Mouse (Mus musculus) left cerebral cortex, adult 11 months (tissue): ENCODE results near the gene Scd4.

ENCODE experiments used
- DNase-seq: peaks from one replicate; pipeline ENCODE4 v3.0.0; 2022; ENCODE audit warnings: low spot score

The Scd4 gene

DNA sequence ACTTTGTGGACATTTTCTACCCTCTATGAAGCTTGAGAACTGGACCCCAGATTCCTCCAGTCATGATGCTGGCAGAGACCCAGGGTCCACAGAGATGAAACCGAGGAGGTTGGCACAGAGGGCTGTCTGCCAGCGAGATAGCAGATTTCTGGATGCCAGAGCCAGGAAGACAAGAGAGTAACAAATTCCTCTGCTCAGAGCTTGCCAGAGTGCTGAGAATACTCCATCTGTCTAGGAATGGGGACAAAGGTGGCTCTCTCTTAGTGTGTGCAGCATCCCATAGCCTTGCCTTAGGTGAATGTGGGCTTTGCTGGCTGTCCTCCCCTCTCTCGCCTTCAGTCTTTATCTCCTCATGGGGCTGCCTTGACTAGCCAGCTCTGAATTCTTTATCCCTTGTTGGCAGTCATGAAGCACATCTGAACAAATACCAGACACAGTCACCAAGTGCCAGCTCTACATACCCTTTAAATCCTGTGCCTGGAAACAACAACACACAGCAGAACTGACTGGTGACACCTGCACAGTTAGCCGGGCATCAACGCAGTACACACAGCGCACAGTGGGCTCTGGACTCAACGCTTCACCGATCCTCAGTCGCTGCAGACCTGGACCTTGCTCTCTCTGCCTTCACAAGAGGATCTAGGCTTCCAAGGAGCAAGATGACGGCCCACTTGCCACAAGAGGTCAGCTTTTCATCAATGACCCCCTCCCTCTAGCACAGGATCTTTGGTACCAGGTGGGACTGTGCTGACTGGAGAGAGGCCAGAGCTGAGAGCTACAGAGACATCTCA lies at the start of gene Scd4:
Gene Scd4 (plus strand): TSS at position 260 of the 791 bp plus-strand sequence.
- no peak for DNase-seq

DNA sequence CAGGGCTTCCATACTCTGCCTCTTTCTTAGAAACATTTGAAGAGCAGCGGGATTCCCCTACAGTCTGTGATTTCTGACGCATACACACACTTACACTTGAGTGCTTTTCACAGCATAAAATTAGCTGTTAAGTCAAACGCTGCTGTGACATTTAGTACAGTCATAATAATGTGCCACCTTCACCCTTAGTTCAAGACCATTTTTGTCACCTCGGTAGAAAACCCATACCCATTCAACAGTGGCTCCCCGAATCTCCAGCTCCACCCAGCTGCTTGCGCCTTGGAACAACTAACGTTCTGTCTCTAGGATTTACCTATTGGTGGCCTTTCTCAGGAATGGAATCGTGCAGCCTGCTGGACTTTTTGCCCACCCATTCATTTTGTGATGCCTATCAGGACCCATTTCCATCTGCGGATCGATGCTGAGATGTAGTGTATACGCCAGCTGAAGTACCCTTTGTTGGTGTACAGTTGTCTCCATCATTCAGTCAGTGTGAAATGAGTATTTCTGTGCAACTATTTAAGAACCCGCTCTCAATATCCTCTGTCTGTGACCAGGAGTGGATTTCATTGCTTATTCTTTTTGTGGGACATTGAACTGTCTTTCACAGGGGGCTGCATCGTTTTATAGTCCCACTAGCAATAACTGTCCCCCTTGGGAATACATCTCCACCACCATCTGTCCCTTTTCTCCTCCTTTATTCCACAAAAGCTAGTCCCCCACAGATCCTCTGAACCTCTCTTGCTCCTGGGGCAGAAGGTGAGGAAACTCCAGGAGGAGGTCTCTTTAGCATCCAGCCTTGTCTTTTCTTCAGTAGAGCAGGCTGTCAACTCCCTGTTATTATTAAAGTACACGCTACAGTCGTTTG lies 49.5 kb upstream of the Scd4 start:
- DNase-seq: no peak

DNA sequence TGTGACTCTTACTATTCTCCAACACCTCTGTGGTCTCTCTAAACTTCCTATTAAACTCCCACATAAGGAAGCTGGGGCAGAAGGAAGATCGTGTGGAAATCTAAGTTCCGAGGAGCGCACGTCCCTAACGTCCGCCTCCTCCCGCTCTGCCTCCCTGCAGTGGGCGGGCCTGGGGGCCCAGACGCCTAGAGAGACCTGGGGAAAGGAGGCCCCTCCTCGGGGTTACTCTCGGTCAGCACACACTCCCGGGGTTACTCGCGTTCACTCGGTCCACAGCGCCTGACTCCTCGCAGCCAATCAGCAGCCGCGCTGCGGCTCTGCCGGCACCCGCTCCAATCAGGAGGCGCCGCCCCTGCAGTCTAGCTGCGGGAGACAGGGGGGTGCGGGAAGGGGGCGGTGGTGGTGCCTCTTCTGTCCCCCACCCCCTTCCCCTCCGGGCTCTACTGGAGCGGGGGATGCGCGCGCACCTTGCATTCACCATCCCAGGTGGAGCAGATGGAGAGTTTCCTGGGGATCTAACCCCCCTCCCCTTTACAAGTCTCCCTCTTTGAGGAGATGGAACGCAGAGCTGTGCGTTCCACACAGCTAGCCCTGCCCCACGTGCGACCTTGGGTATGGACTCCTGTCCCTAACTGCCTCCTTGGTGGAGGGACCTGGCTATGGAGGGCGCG lies 48.7 kb upstream of the Scd4 start:
- peak; percentile 89 for DNase-seq

DNA sequence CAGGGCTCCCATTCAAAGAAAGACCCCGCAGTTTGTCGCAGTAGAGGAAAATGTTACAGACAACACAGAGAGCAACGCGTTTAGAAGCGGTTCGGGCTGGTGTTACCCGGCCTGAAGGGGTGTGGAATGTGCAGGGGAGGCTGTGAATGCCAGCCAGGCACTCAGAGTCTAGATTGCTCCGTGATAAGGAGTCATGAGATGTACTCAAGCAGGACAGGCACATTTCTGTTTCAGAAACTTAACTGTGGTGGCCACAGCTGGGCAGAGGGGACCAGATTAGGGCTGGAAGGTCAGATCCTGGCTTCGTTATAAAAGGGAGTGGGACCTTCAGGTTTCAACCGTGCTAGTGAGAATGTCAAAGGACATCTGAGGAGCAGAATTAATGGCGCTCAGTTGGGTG lies 48.2 kb upstream of the Scd4 start:
- DNase-seq: no peak

DNA sequence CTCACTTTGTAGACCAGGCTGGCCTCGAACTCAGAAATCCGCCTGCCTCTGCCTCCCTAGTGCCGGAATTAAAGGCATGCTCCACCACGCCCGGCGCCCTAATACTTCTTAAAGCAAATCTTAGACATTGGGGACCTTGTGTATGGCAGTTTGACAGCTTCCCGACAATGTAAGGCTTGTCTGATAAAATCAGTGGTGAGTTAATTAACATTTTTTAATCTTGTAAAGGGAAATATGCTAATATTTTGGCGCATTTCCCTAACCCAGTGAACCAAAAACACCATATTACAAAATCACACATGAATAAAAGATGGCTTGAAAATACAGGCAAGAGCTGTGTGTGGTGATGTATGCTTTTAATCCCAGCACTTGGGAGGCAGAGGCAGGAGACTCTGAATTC lies 47.3 kb upstream of the Scd4 start:
- DNase-seq: no peak

DNA sequence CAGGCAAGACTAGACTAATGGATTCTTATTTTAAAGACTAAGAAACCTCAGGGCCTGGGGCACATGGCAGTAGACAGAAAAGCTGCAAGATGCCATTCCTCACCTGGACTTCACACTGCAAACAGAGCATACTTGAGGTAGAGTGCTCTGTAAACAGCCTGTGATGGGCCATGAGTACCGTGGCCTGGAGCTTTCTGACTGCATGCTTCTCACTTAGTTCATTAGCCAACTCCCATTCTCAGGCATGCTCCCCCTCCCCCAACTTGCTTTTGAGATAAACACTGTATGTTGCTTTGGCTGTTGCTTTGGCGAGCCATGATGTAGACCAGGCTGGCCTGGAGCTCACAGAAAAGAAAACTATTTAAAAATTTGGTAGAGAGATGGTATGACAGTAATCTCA lies 46.8 kb upstream of the Scd4 start:
- no peak for DNase-seq

DNA sequence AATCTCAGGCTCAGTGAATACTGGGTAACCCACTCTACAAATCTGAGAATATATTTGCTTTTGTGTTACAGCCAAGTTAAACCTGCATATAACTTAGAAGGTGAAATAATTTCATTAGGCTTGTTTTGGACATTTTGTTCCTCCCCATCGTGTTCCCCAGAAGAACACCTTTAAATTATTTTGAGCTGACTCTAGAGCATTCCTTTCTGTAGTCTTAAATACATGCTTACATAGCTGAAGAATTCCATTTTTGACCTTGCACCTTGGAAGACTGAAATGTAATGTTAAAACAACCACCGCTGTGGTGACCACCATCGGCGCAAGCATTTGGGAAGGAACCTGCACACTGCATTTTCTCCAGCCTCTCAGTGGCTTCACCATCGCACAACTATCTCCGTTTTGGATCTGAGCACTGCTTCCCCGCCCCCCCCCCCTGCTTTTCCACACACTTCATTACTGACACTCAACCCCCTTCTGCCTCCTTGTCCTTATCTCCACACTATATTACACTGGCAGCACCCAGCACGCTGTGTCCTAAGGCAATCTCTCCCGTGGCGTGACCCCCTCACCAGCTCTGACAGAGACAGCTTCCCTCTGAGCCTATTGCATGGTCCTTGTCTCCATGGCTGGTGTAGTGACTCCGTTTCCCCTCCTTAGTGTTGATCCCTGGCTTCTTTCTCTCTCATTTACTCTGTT lies 45.3 kb upstream of the Scd4 start:
- DNase-seq: no peak

DNA sequence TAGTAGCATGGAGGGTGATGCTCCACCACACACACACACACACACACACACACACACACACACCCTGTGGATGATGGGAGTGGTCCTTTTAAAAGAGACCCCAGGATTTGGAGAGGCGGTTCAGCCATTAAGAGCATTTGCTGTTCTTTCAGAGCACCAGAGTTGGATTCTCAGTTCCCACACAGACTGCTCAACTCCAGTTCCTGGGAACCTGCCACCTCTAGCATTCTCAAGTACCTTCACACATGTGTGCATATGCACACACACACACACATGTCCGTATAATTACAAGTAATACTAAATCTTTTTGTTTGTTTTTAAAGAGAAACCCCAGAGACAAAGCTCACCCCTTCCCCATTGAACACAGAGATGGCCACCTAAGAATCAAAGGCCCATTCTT lies 40.8 kb upstream of the Scd4 start:
- DNase-seq: no peak

DNA sequence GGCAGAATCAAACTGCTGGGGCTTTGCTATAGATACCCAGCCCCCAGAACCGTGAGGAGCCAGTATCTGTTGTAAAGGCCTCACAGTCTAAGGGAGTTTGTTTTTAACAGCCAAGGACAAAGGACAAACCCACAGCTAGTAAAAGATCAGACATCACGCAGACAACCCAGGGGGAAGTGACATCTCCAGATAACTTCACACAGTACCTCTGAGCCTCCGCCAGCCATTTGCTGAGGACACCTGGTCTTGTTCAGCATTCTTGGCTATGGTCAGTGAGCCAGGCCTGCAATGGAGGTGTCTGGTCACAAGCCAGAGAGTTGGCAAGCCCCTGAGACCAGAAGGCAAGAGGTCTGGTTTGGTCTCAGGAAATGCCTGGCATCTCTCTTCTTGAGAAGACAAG lies 40.4 kb upstream of the Scd4 start:
- no peak for DNase-seq

DNA sequence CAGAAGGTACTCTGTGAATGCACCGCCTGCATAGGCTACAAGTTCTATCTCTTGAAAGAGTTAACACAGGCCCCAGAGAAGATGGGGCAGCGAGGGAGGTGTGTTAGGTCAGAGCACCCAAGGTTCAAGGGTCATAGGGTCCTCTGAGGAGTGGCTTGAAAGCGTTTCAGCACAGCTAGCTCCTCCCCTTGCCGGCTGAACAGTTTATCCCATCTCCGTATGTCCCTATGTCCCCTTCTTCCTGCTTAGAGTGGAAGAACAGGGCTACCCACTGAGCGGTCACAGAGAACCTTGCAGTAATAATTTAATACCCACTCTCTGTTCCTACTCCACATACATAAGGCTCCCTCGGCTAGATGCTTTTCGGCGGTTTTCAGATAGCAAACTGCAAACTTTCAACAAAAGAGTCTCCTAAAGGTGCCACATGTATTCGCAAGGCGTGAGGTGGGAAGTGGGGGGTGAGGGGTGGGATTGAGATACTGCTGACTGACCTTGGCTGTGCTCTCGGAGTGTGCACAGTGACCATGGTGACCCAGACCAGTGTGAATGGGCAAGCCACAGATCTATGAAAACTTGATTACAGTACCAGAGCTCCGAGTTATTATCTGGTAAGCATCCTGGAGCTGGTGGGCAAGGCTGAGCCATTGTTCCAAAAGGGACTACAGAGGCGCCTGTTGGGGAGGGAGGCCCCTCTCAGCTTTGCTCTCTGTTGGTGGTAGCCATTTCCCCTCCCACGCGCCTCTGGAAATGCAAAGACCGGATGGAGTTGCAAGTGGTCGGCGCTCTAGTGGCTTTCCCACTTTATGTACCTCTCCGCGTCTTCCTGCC lies 39.7 kb upstream of the Scd4 start, which contains the start of gene Scd2:
Gene Scd2 (plus strand): TSS at position 734 of the 828 bp plus-strand sequence.
- no peak for DNase-seq

DNA sequence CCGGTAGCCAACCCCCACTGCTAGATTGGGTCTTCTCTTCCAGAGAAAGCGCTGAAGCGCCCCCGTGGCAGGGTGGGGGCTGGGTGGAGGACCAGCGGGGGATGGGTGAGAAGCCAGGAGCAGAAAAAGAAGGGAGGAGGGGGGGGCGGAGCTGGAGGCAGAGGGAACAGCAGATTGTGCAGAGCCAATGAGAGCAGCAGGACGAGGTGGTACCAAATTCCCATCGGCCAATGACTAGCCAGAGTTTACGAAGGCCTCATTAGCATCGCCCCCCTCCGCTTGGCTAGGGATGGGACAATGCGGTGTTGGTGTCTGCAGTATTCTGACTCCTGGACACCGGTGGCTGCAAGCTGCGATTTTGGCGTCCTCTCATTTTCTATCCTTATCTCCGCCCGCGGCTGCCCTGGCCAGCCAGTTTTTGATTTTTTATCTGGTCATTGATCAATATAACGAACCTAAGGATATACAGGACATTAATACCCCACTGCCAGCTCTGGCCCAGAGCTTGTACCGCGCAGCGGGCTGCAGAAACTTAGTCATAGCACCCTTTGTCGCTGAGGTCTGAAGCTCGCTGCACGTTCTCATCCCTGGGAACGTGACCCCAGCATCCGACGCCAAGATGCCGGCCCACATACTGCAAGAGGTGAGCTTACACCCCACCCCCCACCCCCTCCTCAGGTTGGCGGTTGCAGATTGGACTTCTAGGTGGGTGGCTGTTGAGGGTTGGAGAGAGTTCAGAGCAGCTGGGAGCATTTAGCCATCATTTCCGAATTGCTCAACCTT lies 38.9 kb upstream of the Scd4 start:
- DNase-seq: peak; percentile 94

DNA sequence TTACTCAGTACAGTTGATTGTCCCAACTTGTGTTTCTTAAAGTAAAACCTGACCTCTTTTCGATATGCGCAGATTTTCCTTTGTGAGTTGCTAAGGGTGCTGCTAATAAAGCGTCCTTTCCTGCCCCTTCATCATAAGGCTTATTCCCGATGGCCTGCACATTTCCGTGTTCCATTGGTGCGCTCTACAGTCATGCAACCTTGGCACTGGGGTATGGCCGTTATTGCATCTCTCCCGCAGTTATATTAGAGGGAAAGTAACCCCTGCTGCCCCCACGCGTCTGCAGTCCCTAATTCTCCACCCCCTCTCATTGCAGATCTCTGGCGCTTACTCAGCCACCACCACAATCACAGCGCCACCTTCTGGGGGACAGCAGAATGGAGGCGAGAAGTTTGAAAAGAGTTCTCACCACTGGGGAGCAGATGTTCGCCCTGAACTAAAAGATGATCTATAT lies 38.3 kb upstream of the Scd4 start:
- peak; percentile 81 for DNase-seq

DNA sequence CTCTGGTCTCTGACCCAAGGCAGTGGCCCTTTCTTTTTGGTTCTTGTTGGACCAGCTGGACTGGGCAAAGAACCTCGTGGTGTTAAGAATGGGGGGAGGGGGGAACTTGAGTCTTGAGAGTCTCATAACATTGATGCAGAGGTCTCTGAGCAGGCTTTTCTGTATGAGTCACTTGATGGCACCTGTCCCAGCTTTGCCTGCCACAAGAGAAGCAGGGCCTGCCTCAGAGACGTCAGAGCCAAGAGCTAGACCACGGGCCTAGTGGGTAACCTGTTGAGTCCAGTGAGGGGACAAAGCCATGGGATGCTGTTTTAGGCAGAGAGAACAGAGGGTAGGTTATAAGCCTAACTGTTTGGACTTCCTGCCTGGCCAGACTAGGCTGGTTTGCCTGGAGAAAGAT lies 37.6 kb upstream of the Scd4 start:
- no peak for DNase-seq

DNA sequence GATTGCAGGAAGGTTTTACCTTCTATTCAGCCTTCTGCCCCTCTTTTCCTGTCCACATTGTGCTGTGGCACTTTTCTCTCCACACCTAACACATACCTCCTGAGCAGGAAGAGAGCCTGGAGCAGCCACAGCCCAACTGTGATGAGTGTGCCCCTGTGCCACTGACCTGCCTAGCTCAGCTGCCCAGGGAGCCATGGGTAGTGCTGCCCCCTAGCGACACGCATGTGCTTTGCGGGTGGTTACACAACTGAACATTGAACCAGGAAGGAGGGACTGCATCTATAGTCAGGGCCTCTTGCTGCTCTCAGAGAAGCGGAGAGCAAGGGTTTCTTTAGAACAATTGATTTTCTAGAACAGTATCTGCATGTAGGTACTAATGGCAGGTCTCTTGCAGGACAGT lies 37.2 kb upstream of the Scd4 start:
- DNase-seq: peak; percentile 77

DNA sequence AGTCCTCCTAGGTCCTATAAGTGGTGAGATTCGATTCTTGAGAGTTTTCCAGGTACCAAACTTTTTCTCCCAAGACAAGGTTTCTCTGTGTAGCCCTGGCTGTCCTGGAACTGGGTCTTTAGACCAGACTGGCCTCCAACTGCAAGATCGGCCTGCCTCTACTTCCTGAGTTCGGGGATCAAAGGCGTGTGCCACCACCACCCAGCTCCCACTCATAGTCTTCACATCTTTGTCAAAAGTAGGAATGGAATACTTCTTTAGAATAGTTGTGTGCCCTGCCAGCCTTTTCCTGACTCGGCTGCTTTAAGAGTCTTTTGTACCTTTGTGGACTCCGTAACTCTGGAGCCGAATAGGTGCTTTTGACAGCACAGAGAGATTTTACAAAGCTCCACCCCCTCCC lies 36.7 kb upstream of the Scd4 start:
- no peak for DNase-seq

DNA sequence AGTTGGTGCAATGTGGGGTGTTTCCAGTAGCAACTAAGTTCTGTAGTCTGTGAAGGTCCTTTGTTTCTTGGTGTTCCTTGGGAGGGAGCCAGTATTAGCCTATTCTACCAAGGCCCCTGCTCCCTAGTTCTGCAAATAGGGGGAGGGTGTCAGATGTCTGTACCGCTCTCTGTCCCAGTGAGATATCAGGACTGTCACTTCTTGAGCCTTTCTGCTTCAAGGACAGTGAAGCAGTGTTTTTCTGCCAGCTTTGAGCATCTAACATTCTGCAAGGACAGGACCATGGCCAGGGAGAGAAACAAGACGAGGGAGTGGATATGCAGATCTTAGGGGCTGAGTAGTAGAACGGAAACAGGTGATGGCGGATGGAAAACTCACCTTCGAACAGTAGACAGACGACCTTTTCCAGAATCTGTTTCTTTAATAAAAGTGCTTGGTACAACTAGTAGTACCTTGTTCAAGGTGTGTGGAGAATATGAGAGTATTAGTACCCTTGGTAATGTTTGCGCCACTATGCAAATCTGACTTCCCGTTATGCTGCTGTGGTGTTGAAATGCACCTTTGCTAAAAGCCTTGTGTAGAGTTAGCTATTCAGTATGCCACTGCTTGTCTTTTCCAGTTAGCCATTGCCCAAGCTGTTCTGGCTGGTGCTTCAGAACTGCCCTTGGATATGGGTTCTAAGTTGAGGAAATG lies 35.7 kb upstream of the Scd4 start:
- no peak for DNase-seq

DNA sequence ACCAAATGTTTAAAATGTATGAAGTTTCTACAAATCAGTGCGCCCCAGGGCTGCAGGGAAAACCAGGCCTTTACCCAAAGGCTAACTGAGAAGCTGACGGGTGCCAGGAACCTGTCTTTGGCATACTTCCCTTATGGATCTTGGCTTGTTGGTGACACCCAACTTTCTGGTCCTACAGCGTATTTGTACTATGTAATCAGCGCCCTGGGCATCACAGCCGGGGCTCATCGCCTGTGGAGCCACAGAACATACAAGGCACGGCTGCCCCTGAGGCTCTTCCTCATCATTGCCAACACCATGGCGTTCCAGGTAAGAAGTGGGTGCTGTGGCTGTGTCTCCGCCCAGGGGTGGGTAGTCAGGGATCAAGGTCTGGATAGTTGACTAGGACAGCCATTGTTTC lies 35.0 kb upstream of the Scd4 start:
- no peak for DNase-seq

DNA sequence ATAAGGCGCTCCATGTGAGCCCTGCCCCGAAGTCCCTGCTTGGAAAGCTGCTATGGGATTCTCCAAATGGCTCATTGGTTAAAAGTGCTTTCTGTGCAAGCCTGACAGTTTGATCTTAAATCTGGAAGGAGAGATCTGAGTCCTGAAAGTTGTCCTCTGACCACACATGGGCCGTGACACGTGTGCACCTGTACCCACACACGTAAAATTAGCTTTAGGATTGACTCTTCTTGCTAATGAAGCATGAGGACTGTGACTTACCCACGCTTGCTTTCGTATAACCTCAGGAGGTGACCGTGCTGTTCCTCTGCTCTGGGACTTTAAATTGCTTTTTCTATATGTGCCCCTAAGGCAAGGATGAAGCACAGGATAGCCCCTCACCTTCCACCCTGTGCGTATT lies 33.8 kb upstream of the Scd4 start:
- DNase-seq: no peak

DNA sequence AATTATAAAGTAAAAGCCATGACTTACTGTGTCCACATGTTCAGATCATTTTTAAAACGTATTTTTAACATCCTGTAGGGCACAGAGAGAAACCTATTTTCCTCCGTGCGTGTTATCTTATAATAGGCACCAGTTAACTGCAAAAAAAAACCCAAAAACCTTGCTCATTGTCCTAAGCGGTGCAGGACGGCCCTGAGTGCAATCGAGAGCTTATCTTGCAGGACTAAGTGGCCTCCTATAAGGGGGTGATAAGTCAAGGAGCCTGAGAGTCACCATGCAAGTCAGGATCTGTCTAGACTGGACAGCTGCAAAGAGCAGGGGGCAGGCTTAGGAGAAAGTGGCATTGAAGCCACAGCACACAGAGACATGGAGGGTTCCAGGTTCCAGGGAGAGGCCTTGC lies 33.0 kb upstream of the Scd4 start:
- no peak for DNase-seq

DNA sequence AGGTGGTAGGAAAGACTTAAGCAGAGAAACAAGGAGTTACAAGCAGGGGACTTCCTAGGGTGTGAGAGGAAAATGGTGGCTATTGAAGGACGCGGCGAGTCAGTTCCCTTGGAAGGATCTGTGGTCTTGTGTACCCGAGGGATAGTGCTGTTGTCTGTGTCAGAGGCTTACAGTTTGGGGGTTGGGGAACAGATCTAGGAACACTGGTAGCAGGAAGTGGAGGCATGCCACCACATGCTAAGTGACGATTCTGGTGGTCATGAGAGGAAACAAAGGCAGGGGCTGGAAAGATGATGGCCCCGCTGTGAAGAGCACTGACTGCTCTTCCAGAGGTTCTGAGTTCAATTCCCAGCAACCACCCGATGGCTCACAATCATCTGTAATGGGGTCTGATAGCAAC lies 32.4 kb upstream of the Scd4 start:
- DNase-seq: no peak
